Mouse (Mus musculus): ENCODE measurements at regions not wholly inside any gene's neighbourhood (a gene's known extent, or its start where the extent isn't known, plus 50 kb on each side); places are given as distances from the start of the nearest gene placed in this dataset.

DNA sequence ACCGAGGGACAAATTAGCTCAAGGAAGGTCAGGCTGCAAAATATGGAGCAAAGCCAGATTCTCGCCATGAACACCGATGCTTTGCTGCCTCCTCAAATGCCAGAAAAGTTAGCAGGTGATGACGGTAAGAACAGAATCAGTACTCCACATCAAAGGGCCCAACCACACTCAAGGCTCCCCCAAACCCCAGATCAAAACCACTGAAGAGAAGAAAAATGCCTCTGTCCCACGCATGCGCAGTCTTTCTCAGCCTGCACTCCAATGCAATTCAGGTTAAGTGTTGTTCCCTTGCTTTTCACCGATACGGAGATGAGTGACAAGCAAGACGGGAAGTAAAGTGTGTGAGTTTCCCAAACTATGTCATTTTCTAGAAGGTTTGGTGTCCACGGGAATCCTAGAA, 50.5 kb upstream of the Foxq1 start:
- no peak overlapping the region for H3ac ChIP-seq (ENCODE audit: control insufficient read depth, insufficient read length)
- no peak overlapping the region for H3K4me3 ChIP-seq
- no peak overlapping the region for H3K4me2 ChIP-seq (ENCODE audit: low read depth)
- H3K79me2 ChIP-seq (ENCODE audit: control insufficient read depth, insufficient read depth), result no peaks in the 10 kb centered on the region
- TF ChIP-seq TCF3 (IDR thresholded peaks at IDR 0.05; ENCODE audit: insufficient read length, low read depth), result no peak
- no peak for TF ChIP-seq POLR2A (IDR thresholded peaks at IDR 0.05; ENCODE audit: insufficient read length, low read depth)
- TF ChIP-seq REST (IDR thresholded peaks at IDR 0.05; ENCODE audit: insufficient read depth, insufficient read length), result no peak
- H3K27me3 ChIP-seq (ENCODE audit: control insufficient read depth, insufficient read depth, insufficient read length), result no peaks in the 10 kb centered on the region
- H3K36me3 ChIP-seq (ENCODE audit: control insufficient read depth, insufficient read depth), result no peaks in the 10 kb centered on the region

Data from myocyte (in vitro differentiated cells).